Mouse (Mus musculus): ENCODE results near the gene AL607142.1. TPM values are rescaled to one million over a fixed set of nuclear protein-coding genes. Genes with fewer than 3 reads are reported as not detected.

The AL607142.1 gene
- polyA plus RNA-seq, 1 experiment from 2014 or later = not detected

DNA sequence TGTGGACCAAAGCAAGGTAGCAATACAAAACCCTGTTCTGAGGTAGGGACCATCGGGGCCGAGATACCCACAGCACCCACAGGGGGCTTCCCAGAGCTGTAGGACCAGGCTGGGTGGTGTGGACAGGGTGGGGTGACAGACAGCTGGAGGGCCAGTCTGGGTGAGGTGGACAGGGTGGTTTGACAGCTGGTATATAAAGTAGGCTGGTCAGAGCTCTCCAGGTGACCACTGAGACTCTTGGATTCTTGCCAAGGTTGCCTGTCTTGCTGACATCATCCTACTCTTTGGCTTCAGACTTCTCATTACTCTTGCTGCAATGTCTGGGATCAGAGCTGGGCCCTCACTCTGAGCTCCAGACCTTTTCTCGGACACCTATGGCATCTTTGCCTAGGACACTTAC, 41.6 kb downstream of the AL607142.1 start:
- Histone ChIP-seq H3K36me3 (ENCODE audit: control insufficient read depth, insufficient read depth, low read length) (no peaks in the 10 kb centered on the region), H3K27ac (ENCODE audit: low read depth, low read length) (no peak overlapping the region), H3K9me3 (ENCODE audit: control insufficient read depth, low read length) (no peaks in the 10 kb centered on the region), H3K27me3 (ENCODE audit: control insufficient read depth, insufficient read depth, low read length) (no peaks in the 10 kb centered on the region), H3K4me2 (no peak overlapping the region), H3K4me3 (ENCODE audit: low read depth, low read length) (no peak overlapping the region), H3K4me1 (ENCODE audit: control insufficient read depth, insufficient read depth, low read length) (no peaks in the 10 kb centered on the region), H3K9ac (ENCODE audit: low read length) (no peak overlapping the region)
- 89% methylated on average over 3 of the region's 3 CpGs for WGBS
- no peak for ATAC-seq (ENCODE audit: low FRiP score)
- no peak for DNase-seq (ENCODE audit: low spot score, missing footprints)

DNA sequence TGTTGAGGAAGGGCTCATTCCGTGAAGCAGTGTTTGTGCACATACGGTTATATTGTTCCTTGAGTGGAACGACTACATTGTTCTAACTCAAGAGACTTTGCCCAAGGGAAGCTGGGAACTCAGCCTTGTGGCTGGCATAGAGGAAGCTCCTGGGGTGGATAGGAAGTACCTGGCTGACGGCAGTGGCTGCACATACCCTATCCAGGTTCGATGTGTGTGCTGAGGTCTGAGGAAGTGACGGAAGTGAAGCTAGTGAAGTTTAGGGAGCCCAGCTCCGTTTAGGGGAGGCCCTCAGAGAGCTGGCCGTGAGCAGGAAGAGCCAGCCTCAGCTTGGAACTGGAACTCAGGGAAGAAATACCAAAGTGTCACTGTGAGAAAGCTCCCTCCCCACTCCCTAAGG, 43.0 kb downstream of the AL607142.1 start:
- Histone ChIP-seq H3K36me3 (ENCODE audit: control insufficient read depth, insufficient read depth, low read length) (no peaks in the 10 kb centered on the region), H3K9me3 (ENCODE audit: control insufficient read depth, low read length) (no peaks in the 10 kb centered on the region), H3K27me3 (ENCODE audit: control insufficient read depth, insufficient read depth, low read length) (no peaks in the 10 kb centered on the region), H3K4me2 (no peak overlapping the region), H3K9ac (ENCODE audit: low read length) (no peak overlapping the region), H3K4me1 (ENCODE audit: control insufficient read depth, insufficient read depth, low read length) (no peaks in the 10 kb centered on the region), H3K27ac (ENCODE audit: low read depth, low read length) (no peak overlapping the region), H3K4me3 (ENCODE audit: low read depth, low read length) (no peak overlapping the region)
- ATAC-seq (ENCODE audit: low FRiP score) = no peak
- no peak for DNase-seq (ENCODE audit: low spot score, missing footprints)
- WGBS = 81% methylated on average over 8 of the region's 8 CpGs

DNA sequence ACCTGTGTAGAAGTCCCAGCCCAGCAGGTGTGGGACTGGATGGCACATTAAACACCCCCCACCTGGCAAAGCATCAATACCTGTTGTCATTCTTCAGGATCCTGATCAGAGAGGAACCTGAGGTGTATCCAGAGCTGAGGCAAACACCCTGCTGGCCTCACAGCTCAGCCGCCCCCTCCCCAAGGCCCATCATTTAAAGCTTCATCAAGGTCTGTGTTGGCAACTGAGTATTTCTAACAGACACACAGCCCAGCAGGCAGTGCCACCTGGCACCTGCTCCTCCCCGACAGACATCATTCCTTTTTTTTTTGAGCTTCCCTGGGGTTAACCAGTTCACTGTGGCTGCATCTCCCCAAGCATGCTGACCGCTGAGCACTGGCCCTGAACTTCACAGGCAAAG, 50.7 kb downstream of the AL607142.1 start:
- WGBS = 87% methylated on average over 3 of the region's 3 CpGs
- no peaks in the 10 kb centered on the region for H3K36me3 ChIP-seq (ENCODE audit: control insufficient read depth, insufficient read depth, low read length)
- ATAC-seq (ENCODE audit: low FRiP score) = no peak
- no peak overlapping the region for H3K4me3 ChIP-seq (ENCODE audit: low read depth, low read length)
- no peak overlapping the region for H3K27ac ChIP-seq (ENCODE audit: low read depth, low read length)
- no peak for DNase-seq (ENCODE audit: low spot score, missing footprints)
- H3K9me3 ChIP-seq (ENCODE audit: control insufficient read depth, low read length) = no peaks in the 10 kb centered on the region
- H3K4me2 ChIP-seq = no peak overlapping the region
- no peak overlapping the region for H3K9ac ChIP-seq (ENCODE audit: low read length)
- no peaks in the 10 kb centered on the region for H3K27me3 ChIP-seq (ENCODE audit: control insufficient read depth, insufficient read depth, low read length)
- H3K4me1 ChIP-seq (ENCODE audit: control insufficient read depth, insufficient read depth, low read length) = no peaks in the 10 kb centered on the region

DNA sequence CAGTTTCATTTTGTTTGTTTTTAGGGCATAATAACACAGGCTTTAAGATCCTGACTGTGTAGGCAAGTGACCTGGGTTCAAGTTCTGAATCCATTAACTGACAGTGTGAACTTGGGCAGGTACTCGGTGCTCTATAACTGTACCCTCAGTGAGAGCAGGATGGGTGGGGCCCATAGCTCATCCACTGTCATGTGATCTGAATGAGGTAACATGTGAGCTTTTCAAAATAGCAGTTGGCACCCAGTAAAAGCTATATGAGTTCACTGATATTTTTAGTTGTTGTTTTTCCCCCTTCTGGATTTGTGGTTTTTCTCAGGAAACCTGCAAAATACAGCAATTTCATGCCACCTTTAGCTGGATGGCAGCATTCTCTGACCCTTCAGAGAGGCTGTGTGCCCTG, 51.5 kb downstream of the AL607142.1 start:
- H3K27ac ChIP-seq (ENCODE audit: low read depth, low read length) = no peak overlapping the region
- H3K4me1 ChIP-seq (ENCODE audit: control insufficient read depth, insufficient read depth, low read length) = no peaks in the 10 kb centered on the region
- ATAC-seq (ENCODE audit: low FRiP score) (no peak), DNase-seq (ENCODE audit: low spot score, missing footprints) (no peak)
- H3K4me2 ChIP-seq = no peak overlapping the region
- 79% methylated on average over 1 of the region's 1 CpGs for WGBS
- no peaks in the 10 kb centered on the region for H3K27me3 ChIP-seq (ENCODE audit: control insufficient read depth, insufficient read depth, low read length)
- H3K9ac ChIP-seq (ENCODE audit: low read length) = no peak overlapping the region
- no peak overlapping the region for H3K4me3 ChIP-seq (ENCODE audit: low read depth, low read length)
- no peaks in the 10 kb centered on the region for H3K9me3 ChIP-seq (ENCODE audit: control insufficient read depth, low read length)
- no peaks in the 10 kb centered on the region for H3K36me3 ChIP-seq (ENCODE audit: control insufficient read depth, insufficient read depth, low read length)

DNA sequence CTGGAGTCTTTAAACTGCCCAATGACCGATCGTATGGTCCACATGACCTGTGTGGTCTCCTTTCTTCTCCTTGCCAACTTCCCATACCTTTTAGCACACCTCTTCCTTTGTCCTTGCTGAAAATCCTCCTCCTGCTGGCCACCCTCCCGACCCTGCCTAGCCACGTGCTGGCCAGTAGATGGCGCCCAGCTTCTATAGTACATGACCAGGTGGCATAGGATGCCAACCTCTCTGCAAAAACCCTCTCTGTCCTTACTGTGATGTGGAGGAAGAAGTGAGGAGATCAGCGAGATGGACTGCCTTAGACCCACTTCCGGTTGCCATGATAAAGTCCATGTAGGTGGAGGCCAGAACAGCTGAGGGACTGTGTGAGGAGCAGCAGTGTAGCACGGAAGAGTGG, 55.5 kb downstream of the AL607142.1 start:
- Histone ChIP-seq H3K9me3 (ENCODE audit: control insufficient read depth, low read length) (no peaks in the 10 kb centered on the region), H3K4me2 (no peak overlapping the region), H3K4me1 (ENCODE audit: control insufficient read depth, insufficient read depth, low read length) (no peaks in the 10 kb centered on the region), H3K4me3 (ENCODE audit: low read depth, low read length) (no peak overlapping the region), H3K27ac (ENCODE audit: low read depth, low read length) (no peak overlapping the region), H3K27me3 (ENCODE audit: control insufficient read depth, insufficient read depth, low read length) (no peaks in the 10 kb centered on the region), H3K9ac (ENCODE audit: low read length) (no peak overlapping the region), H3K36me3 (ENCODE audit: control insufficient read depth, insufficient read depth, low read length) (no peaks in the 10 kb centered on the region)
- 37% methylated on average over 8 of the region's 8 CpGs for WGBS
- DNase-seq (ENCODE audit: low spot score, missing footprints) = peak; percentile 85
- no peak for ATAC-seq (ENCODE audit: low FRiP score)

DNA sequence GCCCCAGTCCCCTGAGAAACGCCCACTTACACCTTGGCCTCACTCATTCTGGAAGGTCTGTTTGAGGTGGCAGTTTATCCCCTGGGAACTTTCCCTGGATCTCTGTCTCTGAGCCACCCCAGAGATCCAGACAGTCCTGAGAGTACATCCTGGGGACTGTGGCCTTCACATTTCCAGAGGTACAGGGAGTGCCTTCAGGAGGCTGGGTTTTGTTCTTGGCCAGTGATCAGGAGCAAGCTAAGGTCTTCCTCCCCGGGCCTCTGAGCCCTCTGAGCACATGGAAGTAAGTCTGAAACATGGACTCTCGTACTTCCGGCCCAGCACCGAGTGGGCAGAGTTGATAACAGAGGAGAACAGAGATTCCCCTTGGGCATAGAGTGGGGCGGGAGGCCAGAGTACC, 59.9 kb downstream of the AL607142.1 start:
- Histone ChIP-seq H3K36me3 (ENCODE audit: control insufficient read depth, insufficient read depth, low read length) (no peaks in the 10 kb centered on the region), H3K4me3 (ENCODE audit: low read depth, low read length) (no peak overlapping the region), H3K4me2 (no peak overlapping the region), H3K9me3 (ENCODE audit: control insufficient read depth, low read length) (no peaks in the 10 kb centered on the region), H3K9ac (ENCODE audit: low read length) (no peak overlapping the region), H3K4me1 (ENCODE audit: control insufficient read depth, insufficient read depth, low read length) (no peaks in the 10 kb centered on the region), H3K27ac (ENCODE audit: low read depth, low read length) (no peak overlapping the region), H3K27me3 (ENCODE audit: control insufficient read depth, insufficient read depth, low read length) (no peaks in the 10 kb centered on the region; the same call in 1 of the 2 replicates)
- ATAC-seq (ENCODE audit: low FRiP score) (no peak), DNase-seq (ENCODE audit: low spot score, missing footprints) (no peak)
- WGBS = 87% methylated on average over 6 of the region's 6 CpGs

DNA sequence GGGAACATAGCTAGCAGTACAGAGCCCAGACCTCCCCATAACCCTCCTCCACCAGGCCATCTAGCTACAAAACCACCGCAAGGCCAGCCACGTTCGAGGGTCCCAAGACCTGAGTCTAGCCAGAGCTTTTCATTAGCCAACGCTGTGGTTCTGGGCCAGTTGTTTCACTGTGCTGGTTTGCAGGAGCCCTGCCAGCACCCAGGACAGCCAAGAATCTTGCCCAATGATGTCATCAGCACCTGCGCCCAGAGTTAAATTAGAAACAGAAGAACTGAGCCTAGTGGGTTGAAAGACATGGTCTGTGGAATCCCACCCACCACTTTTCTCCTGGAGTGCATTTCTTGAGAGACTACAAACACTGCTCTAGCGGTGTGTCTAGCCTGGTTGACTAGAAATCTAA, 61.3 kb downstream of the AL607142.1 start:
- Histone ChIP-seq H3K27ac (ENCODE audit: low read depth, low read length) (no peak overlapping the region), H3K27me3 (ENCODE audit: control insufficient read depth, insufficient read depth, low read length) (no peaks in the 10 kb centered on the region; the same call in 1 of the 2 replicates), H3K4me2 (no peak overlapping the region), H3K9ac (ENCODE audit: low read length) (no peak overlapping the region), H3K4me3 (ENCODE audit: low read depth, low read length) (no peak overlapping the region), H3K4me1 (ENCODE audit: control insufficient read depth, insufficient read depth, low read length) (no peaks in the 10 kb centered on the region), H3K9me3 (ENCODE audit: control insufficient read depth, low read length) (no peaks in the 10 kb centered on the region), H3K36me3 (ENCODE audit: control insufficient read depth, insufficient read depth, low read length) (no peaks in the 10 kb centered on the region)
- no peak for DNase-seq (ENCODE audit: low spot score, missing footprints)
- WGBS = 96% methylated on average over 6 of the region's 6 CpGs
- no peak for ATAC-seq (ENCODE audit: low FRiP score)

DNA sequence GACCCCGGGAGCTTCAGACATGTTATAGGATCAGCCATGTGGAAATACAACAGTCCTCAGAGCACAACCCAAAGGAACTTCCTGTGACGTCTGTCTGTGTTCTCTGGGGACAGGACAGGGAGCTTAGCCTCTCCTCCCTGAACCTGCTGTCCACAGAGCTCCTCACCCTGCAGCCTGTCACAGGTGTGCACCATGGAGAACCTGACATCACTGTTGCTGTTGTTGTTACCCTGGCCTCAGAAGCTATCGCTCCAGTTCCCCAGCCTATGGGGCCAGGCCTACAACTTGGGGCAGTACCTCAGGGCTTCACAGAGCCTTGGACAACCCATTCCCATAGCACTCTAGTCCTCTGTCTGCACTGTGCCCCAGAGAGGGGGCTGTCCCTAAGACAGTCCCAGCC, 62.5 kb downstream of the AL607142.1 start:
- 81% methylated on average over 3 of the region's 3 CpGs for WGBS
- ATAC-seq (ENCODE audit: low FRiP score) (no peak), DNase-seq (ENCODE audit: low spot score, missing footprints) (no peak)
- no peak overlapping the region for H3K4me2 ChIP-seq
- H3K4me1 ChIP-seq (ENCODE audit: control insufficient read depth, insufficient read depth, low read length) = no peaks in the 10 kb centered on the region
- H3K27me3 ChIP-seq (ENCODE audit: control insufficient read depth, insufficient read depth, low read length) = no peaks in the 10 kb centered on the region; the same call in 1 of the 2 replicates
- H3K27ac ChIP-seq (ENCODE audit: low read depth, low read length) = no peak overlapping the region
- no peak overlapping the region for H3K9ac ChIP-seq (ENCODE audit: low read length)
- H3K9me3 ChIP-seq (ENCODE audit: control insufficient read depth, low read length) = no peaks in the 10 kb centered on the region
- no peaks in the 10 kb centered on the region for H3K36me3 ChIP-seq (ENCODE audit: control insufficient read depth, insufficient read depth, low read length)
- no peak overlapping the region for H3K4me3 ChIP-seq (ENCODE audit: low read depth, low read length)

DNA sequence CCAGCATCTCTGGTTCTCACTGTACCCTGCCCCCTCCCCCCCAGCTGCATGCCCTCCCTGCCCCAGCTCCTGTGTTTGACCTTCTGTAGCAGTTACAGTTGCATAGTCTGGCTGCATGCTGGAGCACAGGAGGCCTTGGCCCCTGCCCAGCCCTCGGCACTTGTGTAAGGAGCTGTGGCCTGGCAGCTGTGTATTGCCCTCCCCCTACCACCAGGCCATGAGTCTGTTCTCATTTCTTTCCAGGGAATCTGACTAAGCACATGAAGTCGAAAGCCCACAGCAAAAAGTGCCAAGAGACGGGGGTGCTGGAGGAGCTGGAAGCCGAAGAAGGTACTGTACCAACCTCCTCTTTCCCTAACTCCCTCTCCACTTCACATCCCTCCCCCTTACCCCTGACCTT, 63.2 kb downstream of the AL607142.1 start:
- ATAC-seq (ENCODE audit: low FRiP score) = no peak

More for the DNA sequence above, 63.2 kb downstream of the AL607142.1 start:
- H3K9me3 ChIP-seq (ENCODE audit: control insufficient read depth, low read length) = no peaks in the 10 kb centered on the region
- H3K27me3 ChIP-seq (ENCODE audit: control insufficient read depth, insufficient read depth, low read length) = no peaks in the 10 kb centered on the region; the same call in 1 of the 2 replicates
- H3K9ac ChIP-seq (ENCODE audit: low read length) = no peak overlapping the region
- no peak overlapping the region for H3K27ac ChIP-seq (ENCODE audit: low read depth, low read length)
- H3K4me2 ChIP-seq = no peak overlapping the region
- 81% methylated on average over 4 of the region's 4 CpGs for WGBS
- H3K4me1 ChIP-seq (ENCODE audit: control insufficient read depth, insufficient read depth, low read length) = no peaks in the 10 kb centered on the region
- DNase-seq (ENCODE audit: low spot score, missing footprints) = no peak
- H3K4me3 ChIP-seq (ENCODE audit: low read depth, low read length) = no peak overlapping the region
- H3K36me3 ChIP-seq (ENCODE audit: control insufficient read depth, insufficient read depth, low read length) = no peaks in the 10 kb centered on the region

Measured in midbrain, embryonic 11.5 days (tissue).